Mouse (Mus musculus): ENCODE data around the gene C1qtnf7. TPM values are rescaled to one million over a fixed set of nuclear protein-coding genes. Genes with fewer than 3 reads are reported as not detected.

C1qtnf7 gene
- polyA plus RNA-seq, 1 experiment from 2014 or later = 0.95 TPM

- H3K27me3 ChIP-seq (replicated peaks; ENCODE audit: control insufficient read depth, insufficient read depth, low read length) = no peaks in the 10 kb centered on the region
- H3K4me2 ChIP-seq (ENCODE audit: low read length) = no peak overlapping the region
- no peak overlapping the region for H3K27ac ChIP-seq (ENCODE audit: low read length)
- no peaks in the 10 kb centered on the region for H3K36me3 ChIP-seq (ENCODE audit: control insufficient read depth, insufficient read depth)
- H3K4me3 ChIP-seq (replicated peaks; ENCODE audit: low read length) = no peak overlapping the region
- no peaks in the 10 kb centered on the region for H3K4me1 ChIP-seq (replicated peaks; ENCODE audit: control insufficient read depth, insufficient read depth, low read length)
- WGBS = 61% methylated on average over 2 of the region's 2 CpGs
- no peaks in the 10 kb centered on the region for H3K9me3 ChIP-seq (ENCODE audit: control insufficient read depth, low read length)
- ATAC-seq = no peak
- no peak overlapping the region for H3K9ac ChIP-seq (replicated peaks; ENCODE audit: low read depth, low read length)
These were observed 6.9 kb upstream of the C1qtnf7 start for GRCm38 (mm10) chr5:43508470-43508869.

- H3K4me1 ChIP-seq (replicated peaks; ENCODE audit: control insufficient read depth, insufficient read depth, low read length) = no peaks in the 10 kb centered on the region
- H3K36me3 ChIP-seq (ENCODE audit: control insufficient read depth, insufficient read depth) = no peaks in the 10 kb centered on the region
- H3K9me3 ChIP-seq (ENCODE audit: control insufficient read depth, low read length) = no peaks in the 10 kb centered on the region
- H3K9ac ChIP-seq (replicated peaks; ENCODE audit: low read depth, low read length) = no peak overlapping the region
- no peaks in the 10 kb centered on the region for H3K27me3 ChIP-seq (replicated peaks; ENCODE audit: control insufficient read depth, insufficient read depth, low read length)
- 88% methylated on average over 1 of the region's 1 CpGs for WGBS
- H3K4me2 ChIP-seq (ENCODE audit: low read length) = no peak overlapping the region
- ATAC-seq = no peak
- no peak overlapping the region for H3K4me3 ChIP-seq (replicated peaks; ENCODE audit: low read length)
- no peak overlapping the region for H3K27ac ChIP-seq (ENCODE audit: low read length)
These were observed 6.4 kb upstream of the C1qtnf7 start for GRCm38 (mm10) chr5:43508892-43509291.

- Histone ChIP-seq H3K4me3 (replicated peaks; ENCODE audit: low read length) (no peak overlapping the region), H3K9ac (replicated peaks; ENCODE audit: low read depth, low read length) (no peak overlapping the region), H3K36me3 (ENCODE audit: control insufficient read depth, insufficient read depth) (no peaks in the 10 kb centered on the region), H3K9me3 (ENCODE audit: control insufficient read depth, low read length) (no peaks in the 10 kb centered on the region), H3K27me3 (replicated peaks; ENCODE audit: control insufficient read depth, insufficient read depth, low read length) (no peaks in the 10 kb centered on the region), H3K4me2 (ENCODE audit: low read length) (no peak overlapping the region), H3K27ac (ENCODE audit: low read length) (no peak overlapping the region), H3K4me1 (replicated peaks; ENCODE audit: control insufficient read depth, insufficient read depth, low read length) (no peaks in the 10 kb centered on the region)
- 86% methylated on average over 2 of the region's 2 CpGs for WGBS
- ATAC-seq = no peak
These were observed 4.2 kb upstream of the C1qtnf7 start for GRCm38 (mm10) chr5:43511126-43511525.

GRCm38 (mm10) chr5:43516491-43516890 lies 1.2 kb downstream of the C1qtnf7 start:
- no peak for ATAC-seq
- 91% methylated on average over 7 of the region's 7 CpGs for WGBS
- H3K4me3 ChIP-seq (replicated peaks; ENCODE audit: low read length) = no peak overlapping the region

GRCm38 (mm10) chr5:43517313-43517712 lies 2.0 kb downstream of the C1qtnf7 start:
- Histone ChIP-seq H3K4me2 (ENCODE audit: low read length) (no peak overlapping the region), H3K4me1 (replicated peaks; ENCODE audit: control insufficient read depth, insufficient read depth, low read length) (no peaks in the 10 kb centered on the region), H3K4me3 (replicated peaks; ENCODE audit: low read length) (no peak overlapping the region), H3K9ac (replicated peaks; ENCODE audit: low read depth, low read length) (no peak overlapping the region), H3K27me3 (replicated peaks; ENCODE audit: control insufficient read depth, insufficient read depth, low read length) (no peaks in the 10 kb centered on the region), H3K9me3 (ENCODE audit: control insufficient read depth, low read length) (no peaks in the 10 kb centered on the region), H3K27ac (ENCODE audit: low read length) (no peak overlapping the region), H3K36me3 (ENCODE audit: control insufficient read depth, insufficient read depth) (no peaks in the 10 kb centered on the region)
- no peak for ATAC-seq
- WGBS = 90% methylated on average over 13 of the region's 13 CpGs

More at GRCm38 (mm10) chr5:43516491-43516890, 1.2 kb downstream of the C1qtnf7 start:
- Histone ChIP-seq H3K9me3 (ENCODE audit: control insufficient read depth, low read length) (no peaks in the 10 kb centered on the region), H3K27ac (ENCODE audit: low read length) (no peak overlapping the region), H3K4me2 (ENCODE audit: low read length) (no peak overlapping the region), H3K4me1 (replicated peaks; ENCODE audit: control insufficient read depth, insufficient read depth, low read length) (no peaks in the 10 kb centered on the region), H3K27me3 (replicated peaks; ENCODE audit: control insufficient read depth, insufficient read depth, low read length) (no peaks in the 10 kb centered on the region), H3K9ac (replicated peaks; ENCODE audit: low read depth, low read length) (no peak overlapping the region), H3K36me3 (ENCODE audit: control insufficient read depth, insufficient read depth) (no peaks in the 10 kb centered on the region)

GRCm38 (mm10) chr5:43519905-43520304 lies 4.6 kb downstream of the C1qtnf7 start:
- Histone ChIP-seq H3K4me1 (replicated peaks; ENCODE audit: control insufficient read depth, insufficient read depth, low read length) (no peaks in the 10 kb centered on the region), H3K36me3 (ENCODE audit: control insufficient read depth, insufficient read depth) (no peaks in the 10 kb centered on the region), H3K9ac (replicated peaks; ENCODE audit: low read depth, low read length) (no peak overlapping the region), H3K27me3 (replicated peaks; ENCODE audit: control insufficient read depth, insufficient read depth, low read length) (no peaks in the 10 kb centered on the region), H3K27ac (ENCODE audit: low read length) (no peak overlapping the region), H3K9me3 (ENCODE audit: control insufficient read depth, low read length) (no peaks in the 10 kb centered on the region), H3K4me2 (ENCODE audit: low read length) (no peak overlapping the region), H3K4me3 (replicated peaks; ENCODE audit: low read length) (no peak overlapping the region)
- no peak for ATAC-seq
- whole genome bisulfite sequencing = 89% methylated on average over 2 of the region's 2 CpGs

GRCm38 (mm10) chr5:43521369-43521768 lies 6.0 kb downstream of the C1qtnf7 start:
- Histone ChIP-seq H3K27ac (ENCODE audit: low read length) (no peak overlapping the region), H3K4me3 (replicated peaks; ENCODE audit: low read length) (no peak overlapping the region), H3K9ac (replicated peaks; ENCODE audit: low read depth, low read length) (no peak overlapping the region), H3K4me2 (ENCODE audit: low read length) (no peak overlapping the region), H3K36me3 (ENCODE audit: control insufficient read depth, insufficient read depth) (no peaks in the 10 kb centered on the region), H3K4me1 (replicated peaks; ENCODE audit: control insufficient read depth, insufficient read depth, low read length) (no peaks in the 10 kb centered on the region), H3K9me3 (ENCODE audit: control insufficient read depth, low read length) (no peaks in the 10 kb centered on the region), H3K27me3 (replicated peaks; ENCODE audit: control insufficient read depth, insufficient read depth, low read length) (no peaks in the 10 kb centered on the region)
- no peak for ATAC-seq
- 86% methylated on average over 7 of the region's 7 CpGs for WGBS

GRCm38 (mm10) chr5:43522866-43523265 lies 7.5 kb downstream of the C1qtnf7 start:
- no peaks in the 10 kb centered on the region for H3K27me3 ChIP-seq (replicated peaks; ENCODE audit: control insufficient read depth, insufficient read depth, low read length)
- H3K9me3 ChIP-seq (ENCODE audit: control insufficient read depth, low read length) = no peaks in the 10 kb centered on the region
- no peak overlapping the region for H3K27ac ChIP-seq (ENCODE audit: low read length)
- WGBS = 88% methylated on average over 1 of the region's 1 CpGs
- H3K4me1 ChIP-seq (replicated peaks; ENCODE audit: control insufficient read depth, insufficient read depth, low read length) = no peaks in the 10 kb centered on the region
- no peaks in the 10 kb centered on the region for H3K36me3 ChIP-seq (ENCODE audit: control insufficient read depth, insufficient read depth)
- no peak overlapping the region for H3K4me2 ChIP-seq (ENCODE audit: low read length)
- no peak for ATAC-seq
- H3K4me3 ChIP-seq (replicated peaks; ENCODE audit: low read length) = no peak overlapping the region
- no peak overlapping the region for H3K9ac ChIP-seq (replicated peaks; ENCODE audit: low read depth, low read length)

GRCm38 (mm10) chr5:43526874-43527584 lies 11.7 kb downstream of the C1qtnf7 start:
- no peak overlapping the region for H3K4me3 ChIP-seq (replicated peaks; ENCODE audit: low read length)
- 83% methylated on average over 6 of the region's 6 CpGs for WGBS
- no peaks in the 10 kb centered on the region for H3K9me3 ChIP-seq (ENCODE audit: control insufficient read depth, low read length)
- ATAC-seq = no peak
- H3K9ac ChIP-seq (replicated peaks; ENCODE audit: low read depth, low read length) = no peak overlapping the region
- no peak overlapping the region for H3K4me2 ChIP-seq (ENCODE audit: low read length)
- H3K27ac ChIP-seq (ENCODE audit: low read length) = no peak overlapping the region
- H3K27me3 ChIP-seq (replicated peaks; ENCODE audit: control insufficient read depth, insufficient read depth, low read length) = no peaks in the 10 kb centered on the region
- no peaks in the 10 kb centered on the region for H3K4me1 ChIP-seq (replicated peaks; ENCODE audit: control insufficient read depth, insufficient read depth, low read length)
- no peaks in the 10 kb centered on the region for H3K36me3 ChIP-seq (ENCODE audit: control insufficient read depth, insufficient read depth)

- ATAC-seq = no peak
- WGBS = 73% methylated on average over 3 of the region's 3 CpGs
- Histone ChIP-seq H3K9ac (replicated peaks; ENCODE audit: low read depth, low read length) (no peak overlapping the region), H3K9me3 (ENCODE audit: control insufficient read depth, low read length) (no peaks in the 10 kb centered on the region), H3K27ac (ENCODE audit: low read length) (no peak overlapping the region), H3K4me2 (ENCODE audit: low read length) (no peak overlapping the region), H3K36me3 (ENCODE audit: control insufficient read depth, insufficient read depth) (no peaks in the 10 kb centered on the region), H3K4me3 (replicated peaks; ENCODE audit: low read length) (no peak overlapping the region), H3K4me1 (replicated peaks; ENCODE audit: control insufficient read depth, insufficient read depth, low read length) (no peaks in the 10 kb centered on the region), H3K27me3 (replicated peaks; ENCODE audit: control insufficient read depth, insufficient read depth, low read length) (no peaks in the 10 kb centered on the region)
These were observed 14.8 kb downstream of the C1qtnf7 start for GRCm38 (mm10) chr5:43530186-43530585.
